Mouse (Mus musculus) lung, embryonic 14.5 days (tissue): Measurements from ENCODE around the gene Osbpl8. TPM values are rescaled to one million over a fixed set of nuclear protein-coding genes. Genes with fewer than 3 reads are reported as not detected.

Experiments
- ATAC-seq: fragments of 200-750 bp; cut with Nextera tagmentation; 2 replicates; pipeline ENCODE4 v1.8.0; 2017; ENCODE audit warnings: mild to moderate bottlenecking, moderate TSS enrichment, moderate library complexity; ENCODE audit not compliant: insufficient read depth
- DNase-seq: peaks from one replicate; pipeline ENCODE4 v3.0.0-alpha.2; 2015
- H3K27ac ChIP-seq: fragments of 300-500 bp; sonication (generic); 2 replicates; pipeline ENCODE4 v1.5.1; 2014; ENCODE audit warnings: low read depth, mild to moderate bottlenecking, moderate library complexity
- H3K27me3 ChIP-seq: fragments of 300-500 bp; sonication (generic); 2 replicates; pipeline ENCODE4 v1.6.1; 2014; ENCODE audit warnings: low read length, control low read depth; ENCODE audit not compliant: insufficient read depth
- H3K36me3 ChIP-seq: fragments of 300-500 bp; sonication (generic); 2 replicates; pipeline ENCODE4 v1.6.1; 2014; ENCODE audit warnings: control low read depth; ENCODE audit not compliant: insufficient read depth
- H3K4me1 ChIP-seq: fragments of 300-500 bp; sonication (generic); 2 replicates; pipeline ENCODE4 v1.6.1; 2014; ENCODE audit warnings: antibody characterized with exemption, control low read depth; ENCODE audit not compliant: insufficient read depth
- H3K4me2 ChIP-seq: fragments of 300-500 bp; sonication (generic); 2 replicates; pipeline ENCODE4 v1.6.1; 2014; ENCODE audit warnings: mild to moderate bottlenecking
- H3K4me3 ChIP-seq: fragments of 300-500 bp; sonication (generic); 2 replicates; pipeline ENCODE4 v1.5.1; 2014; ENCODE audit warnings: low read depth, low read length
- H3K9ac ChIP-seq: fragments of 300-500 bp; sonication (generic); 2 replicates; pipeline ENCODE4 v1.6.1; 2014
- H3K9me3 ChIP-seq: fragments of 300-500 bp; sonication (generic); 2 replicates; pipeline ENCODE4 v1.6.1; 2016; ENCODE audit warnings: low read depth, low read length, control low read depth
- CTCF ChIP-seq: IDR thresholded peaks from 2 replicates; pipeline ENCODE4 v1.5.1; 2016; ENCODE audit warnings: antibody characterized with exemption, low read depth
- WGBS: fragments of 180-500 bp; shearing (Covaris S2); extraction: QIAGEN DNeasy Blood & Tissue Kit; methylation state at CpG from one replicate; pipeline ENCODE4 v1.1.7; 2014; 5-methylcytosine and 5-hydroxymethylcytosine counted together
- polyA plus RNA-seq: library from polyadenylated mRNA; unstranded; fragments of >200 nt; fragmentation: Nextera tagmentation; extraction: Ambion mirVana; gene quantifications from 2 replicates; pipeline ENCODE4 v1.2.1, GENCODE M21; 2014

Gene Osbpl8
- polyA plus RNA-seq, 1 experiment from 2014 or later: 10.8 TPM

GRCm38 (mm10) chr10:111298140-111299098 is 133.9 kb downstream of the Osbpl8 start, which contains the start of gene Bbs10:
Gene Bbs10 (plus strand): TSS chr10:111298679.
- WGBS: under 1% methylated on average over 54 of the region's 54 CpGs
- Histone ChIP-seq H3K9me3 (no peaks in the 10 kb centered on the region), H3K36me3 (no peaks in the 10 kb centered on the region), H3K4me2 (peak within 1 kb of the TSS; percentile 63), H3K4me3 (peak within 1 kb of the TSS; percentile 61), H3K4me1 (no peaks in the 10 kb centered on the region), H3K9ac (peak within 1 kb of the TSS; percentile 55), H3K27ac (peak within 1 kb of the TSS; percentile 69), H3K27me3 (no peaks in the 10 kb centered on the region)
- ATAC-seq (peak; percentile 99), DNase-seq (peak; percentile 99)
- TF ChIP-seq CTCF: peak; percentile 87

DNA sequence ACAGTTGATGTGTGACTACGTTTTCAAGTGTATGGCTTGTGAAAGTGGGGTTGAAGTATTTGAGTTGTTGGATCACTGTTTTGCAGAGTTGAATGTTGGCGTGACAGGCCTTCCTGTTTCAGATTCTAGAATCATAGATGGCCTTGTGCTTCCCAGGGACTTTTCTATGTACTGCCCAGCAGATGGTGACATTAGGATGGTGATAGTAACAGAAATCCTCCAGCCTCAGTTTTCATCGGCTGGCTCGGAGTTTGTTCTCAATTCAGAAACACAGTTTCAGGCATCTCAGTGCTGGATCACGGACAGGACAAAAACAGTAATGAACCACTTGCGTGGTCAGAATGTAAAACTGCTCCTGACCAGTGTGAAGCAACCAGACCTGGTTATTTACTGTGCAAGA is 135.0 kb downstream of the Osbpl8 start:
- Histone ChIP-seq H3K27ac (no peak overlapping the region), H3K9ac (no peak overlapping the region), H3K9me3 (no peaks in the 10 kb centered on the region), H3K4me2 (peak overlapping the region; percentile 63; the same call in 1 of the 2 replicates), H3K4me1 (no peaks in the 10 kb centered on the region), H3K36me3 (no peaks in the 10 kb centered on the region), H3K4me3 (no peak overlapping the region), H3K27me3 (no peaks in the 10 kb centered on the region)
- peak; percentile 54 for DNase-seq
- 70% methylated on average over 6 of the region's 6 CpGs for WGBS
- ATAC-seq: no peak
- TF ChIP-seq CTCF: peak; percentile 41

DNA sequence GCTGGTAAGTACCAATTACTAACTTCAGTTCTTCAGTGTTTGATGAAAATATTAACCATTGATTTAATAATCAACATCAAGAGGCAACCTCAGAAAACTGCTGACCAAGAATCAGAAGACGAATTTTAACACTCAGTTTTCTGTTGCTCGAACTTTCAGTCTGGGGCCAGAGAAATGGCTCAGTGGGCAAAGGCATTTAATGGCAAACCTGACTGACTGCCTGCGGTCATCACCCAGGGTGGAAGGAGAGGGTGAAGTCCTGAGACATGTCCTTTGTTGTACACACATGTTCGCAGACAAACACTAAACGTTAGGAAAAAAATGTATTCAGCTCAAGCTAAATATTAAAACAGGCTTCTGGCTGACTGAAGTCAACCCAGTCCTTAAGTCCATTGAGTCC is 136.5 kb downstream of the Osbpl8 start:
- Histone ChIP-seq H3K36me3 (no peaks in the 10 kb centered on the region), H3K9me3 (no peaks in the 10 kb centered on the region), H3K4me2 (no peak overlapping the region), H3K9ac (no peak overlapping the region), H3K27ac (no peak overlapping the region), H3K4me3 (no peak overlapping the region), H3K4me1 (no peaks in the 10 kb centered on the region), H3K27me3 (no peaks in the 10 kb centered on the region)
- TF ChIP-seq CTCF: no peak
- DNase-seq (no peak), ATAC-seq (no peak)
- WGBS: 92% methylated on average over 5 of the region's 5 CpGs

DNA sequence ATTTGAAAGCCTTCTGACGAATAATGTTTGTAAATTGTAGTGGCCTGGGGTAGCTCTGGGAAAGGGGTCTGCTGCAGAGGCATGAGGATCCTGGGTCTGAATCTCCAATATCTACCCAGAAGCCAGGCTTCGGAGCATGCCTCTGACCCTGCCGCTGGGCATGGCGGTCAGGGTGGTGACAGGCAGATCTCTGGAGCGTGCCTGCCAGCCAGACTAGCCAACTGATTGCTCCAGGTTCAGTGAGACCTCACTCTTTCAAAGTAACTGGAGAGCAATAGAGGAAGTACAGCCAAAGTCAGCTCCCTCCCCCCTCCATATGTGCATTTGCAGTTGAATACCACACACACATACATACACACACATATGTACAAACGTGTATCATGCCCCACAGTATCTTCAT is 137.9 kb downstream of the Osbpl8 start:
- Histone ChIP-seq H3K4me2 (no peak overlapping the region), H3K36me3 (no peaks in the 10 kb centered on the region), H3K4me1 (no peaks in the 10 kb centered on the region), H3K9me3 (no peaks in the 10 kb centered on the region), H3K27ac (no peak overlapping the region), H3K4me3 (no peak overlapping the region), H3K27me3 (no peaks in the 10 kb centered on the region), H3K9ac (no peak overlapping the region)
- DNase-seq (no peak), ATAC-seq (no peak)
- no peak for TF ChIP-seq CTCF
- WGBS: 95% methylated on average over 6 of the region's 6 CpGs

DNA sequence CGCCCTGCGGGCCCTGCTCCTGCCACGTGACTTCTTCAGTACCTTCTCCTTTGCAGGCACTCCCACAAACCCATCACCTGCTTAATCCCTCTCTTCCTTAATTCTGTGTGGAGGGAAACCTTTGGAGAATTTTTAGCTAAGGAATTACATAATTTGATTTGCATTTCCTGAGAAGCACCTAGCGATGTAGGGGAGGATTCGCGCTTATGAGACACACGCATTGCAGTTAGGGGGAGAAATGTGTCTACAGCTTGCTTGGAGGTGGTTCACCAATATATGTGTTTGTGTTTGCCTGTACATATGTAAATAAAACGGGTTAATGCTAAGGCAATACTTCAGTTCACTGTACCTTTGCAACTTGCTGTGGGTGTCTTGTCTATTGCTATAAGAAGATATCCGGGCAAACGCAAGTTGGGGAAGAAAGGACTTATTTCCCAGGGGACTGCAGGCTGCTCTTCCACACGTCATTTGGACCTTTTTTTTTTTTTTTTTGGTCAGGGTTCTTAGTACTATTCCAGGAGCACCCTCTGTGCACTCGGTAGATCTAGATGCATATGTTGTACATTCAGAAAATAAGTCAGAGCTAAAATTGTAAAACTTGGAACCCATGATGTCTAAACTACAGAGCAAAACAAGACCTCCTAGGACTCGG is 144.4 kb downstream of the Osbpl8 start:
- Histone ChIP-seq H3K4me1 (no peaks in the 10 kb centered on the region), H3K4me2 (no peak overlapping the region), H3K36me3 (no peaks in the 10 kb centered on the region), H3K27me3 (no peaks in the 10 kb centered on the region), H3K4me3 (no peak overlapping the region), H3K9me3 (no peaks in the 10 kb centered on the region), H3K27ac (no peak overlapping the region), H3K9ac (no peak overlapping the region)
- WGBS: 87% methylated on average over 13 of the region's 13 CpGs
- DNase-seq (no peak), ATAC-seq (no peak)
- no peak for TF ChIP-seq CTCF

GRCm38 (mm10) chr10:111313282-111313681 is 148.7 kb downstream of the Osbpl8 start:
- no peaks in the 10 kb centered on the region for H3K4me1 ChIP-seq
- no peaks in the 10 kb centered on the region for H3K27me3 ChIP-seq
- ATAC-seq (peak; percentile 80), DNase-seq (peak; percentile 32)
- TF ChIP-seq CTCF: no peak
- no peak overlapping the region for H3K9ac ChIP-seq
- H3K27ac ChIP-seq: no peak overlapping the region
- 53% methylated on average over 6 of the region's 6 CpGs for WGBS
- H3K4me3 ChIP-seq: no peak overlapping the region
- H3K36me3 ChIP-seq: no peaks in the 10 kb centered on the region
- no peak overlapping the region for H3K4me2 ChIP-seq
- H3K9me3 ChIP-seq: no peaks in the 10 kb centered on the region
